Mouse (Mus musculus): ENCODE results near the gene Fbf1.
A peak's percentile ranks its signal among the peaks of the same experiment; 100 is the strongest.
"Not testable (repeated sequence)": the region's sequence is repeated elsewhere in the genome, so short reads cannot be mapped to it uniquely, and the experiment has no call there.

Fbf1 gene

DNA sequence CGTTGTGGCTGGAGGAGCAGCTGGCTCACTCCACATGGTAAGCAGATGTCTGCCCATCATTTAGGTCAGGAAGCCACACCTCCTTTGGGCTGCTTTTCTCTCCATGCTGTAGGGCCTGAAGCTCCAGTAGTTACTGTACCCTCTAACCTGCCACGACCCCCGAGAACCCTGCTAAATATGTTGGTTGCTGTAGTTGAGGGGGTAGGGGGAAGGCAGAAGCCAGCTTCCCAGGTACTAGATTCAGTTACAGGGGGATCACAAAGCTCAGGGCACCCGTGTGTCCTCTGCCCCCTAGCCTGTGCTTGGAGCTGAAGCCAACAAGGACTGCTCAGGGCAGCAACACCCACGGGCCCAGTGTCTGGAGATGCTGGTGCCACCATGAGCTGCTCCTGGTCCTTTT is 34.5 kb downstream of the Fbf1 start:
- DNase-seq (ENCODE audit: low read depth), result no peak

DNA sequence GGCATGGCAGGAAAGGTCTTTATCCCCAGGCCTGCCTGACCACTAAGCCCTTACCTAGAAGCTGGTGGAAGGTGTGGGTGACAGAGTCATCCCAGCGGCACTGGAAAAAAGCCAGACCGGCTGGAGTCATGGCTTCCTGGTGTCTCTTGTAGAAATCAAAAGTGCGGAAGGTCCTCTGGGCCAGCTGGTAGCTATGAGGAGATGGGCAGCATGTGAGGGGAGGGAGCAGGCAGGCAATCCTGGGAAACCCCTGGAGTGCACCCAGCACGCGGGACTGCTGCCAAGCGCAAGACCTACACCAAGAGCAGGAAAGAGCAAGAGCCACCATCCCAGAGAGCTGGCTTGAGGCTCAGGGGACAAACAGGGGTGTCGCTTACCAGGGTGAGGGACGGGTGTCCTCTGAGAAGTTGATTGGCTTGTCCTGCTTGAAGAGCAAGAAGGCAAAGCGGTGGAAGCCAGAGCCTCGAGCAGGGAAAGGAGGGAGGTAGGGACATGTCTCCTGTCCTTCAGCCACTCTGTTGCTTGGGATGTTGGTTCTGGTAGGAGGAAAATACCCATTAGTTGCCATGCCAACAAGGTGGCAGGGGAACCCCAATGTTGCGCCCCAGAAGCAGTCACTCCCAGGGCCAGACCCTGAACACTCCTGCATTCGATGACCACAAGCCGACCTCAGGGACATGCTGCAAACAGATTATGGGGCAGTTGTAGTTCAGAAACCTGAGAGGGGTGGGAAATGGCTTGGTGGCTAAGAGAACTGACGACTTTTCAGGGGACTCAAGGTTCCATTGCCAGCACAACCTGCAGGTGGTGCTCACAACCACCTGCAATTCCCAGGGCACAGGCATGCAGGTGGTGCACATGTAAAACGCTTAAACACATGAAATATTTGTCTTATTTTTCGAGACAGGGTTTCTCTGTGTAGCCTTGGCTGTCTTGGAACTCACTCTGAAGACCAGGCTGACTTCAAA is 35.3 kb downstream of the Fbf1 start:
- DNase-seq (ENCODE audit: low read depth), result peak; percentile 60

DNA sequence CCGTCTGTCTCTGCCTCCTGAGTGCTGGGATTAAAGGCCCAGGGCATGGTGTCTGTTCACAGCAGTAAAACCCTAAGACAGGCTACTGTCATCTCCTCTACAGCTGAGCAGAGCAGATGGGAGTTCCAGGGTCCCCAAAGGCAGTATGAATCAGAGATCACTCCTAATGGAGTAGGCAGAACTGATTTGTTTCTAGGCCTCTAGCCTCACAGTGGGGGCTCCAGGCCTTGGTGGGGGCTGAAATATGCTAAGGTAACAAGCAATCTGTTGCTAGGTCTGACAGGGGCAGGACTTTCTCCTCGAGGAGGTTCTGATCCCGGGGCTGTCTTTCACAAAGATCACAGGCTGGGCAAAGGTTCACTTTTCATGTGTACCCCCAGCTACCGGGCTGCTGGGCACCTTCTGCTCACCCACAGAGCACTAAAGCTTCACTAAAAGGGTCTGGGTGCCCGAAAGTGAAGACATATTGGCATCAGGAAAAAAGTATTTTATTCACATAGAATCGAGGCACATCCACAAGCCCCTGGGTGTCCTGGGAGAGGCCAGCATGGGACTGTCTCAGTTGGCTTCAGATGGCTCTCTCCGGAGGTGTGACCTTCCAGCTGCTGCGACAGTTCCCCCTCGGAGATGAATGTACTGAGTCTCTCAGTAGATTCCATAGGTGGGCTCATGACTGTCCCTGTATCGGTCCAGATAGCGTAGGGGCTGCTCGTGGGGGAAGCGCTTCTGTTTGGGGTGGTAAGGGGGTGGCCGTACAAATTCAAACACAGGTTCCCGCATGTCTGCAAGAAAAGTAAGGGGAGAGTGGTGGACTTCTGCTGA is 36.4 kb downstream of the Fbf1 start:
- DNase-seq (ENCODE audit: low read depth), result no peak

DNA sequence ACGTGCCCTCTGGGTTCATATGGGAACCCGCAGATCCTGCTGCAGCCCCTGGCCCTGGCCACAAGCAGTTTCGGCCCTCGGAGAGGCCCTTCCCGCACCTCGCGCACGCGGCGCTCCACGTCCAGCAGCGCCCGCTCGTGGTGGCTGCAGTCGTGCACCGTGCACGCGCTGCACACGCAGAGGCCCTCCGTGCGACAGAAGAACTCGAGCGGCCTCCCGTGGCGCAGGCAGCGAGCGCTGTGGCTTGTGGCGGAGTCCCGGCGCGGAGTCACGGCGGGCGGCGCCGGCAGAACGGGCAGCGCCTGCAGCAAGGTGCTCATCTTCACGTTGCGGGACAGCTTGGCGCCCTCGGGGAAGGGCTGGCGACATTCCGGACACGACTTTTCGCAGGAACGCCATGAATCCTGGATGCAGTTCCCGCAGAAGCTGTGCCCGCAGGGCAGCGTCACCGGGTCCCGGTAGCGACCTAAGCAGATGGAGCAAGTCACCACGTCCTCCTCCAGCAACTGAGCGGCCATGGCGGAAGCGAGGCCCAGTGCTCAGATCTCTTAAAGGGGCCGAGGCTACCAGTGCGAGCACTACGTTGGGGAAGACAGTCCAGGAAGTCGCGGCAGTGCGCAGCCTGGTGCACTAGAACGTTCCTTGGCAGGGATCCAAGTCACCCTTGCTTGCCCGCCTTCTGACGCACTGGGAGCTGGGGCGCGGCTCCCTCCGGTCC is 37.3 kb downstream of the Fbf1 start, which contains the start of gene Trim65:
Gene Trim65 (minus strand): TSS at position 641 of the 718 bp plus-strand sequence.
- DNase-seq (ENCODE audit: low read depth), result peak; percentile 96

DNA sequence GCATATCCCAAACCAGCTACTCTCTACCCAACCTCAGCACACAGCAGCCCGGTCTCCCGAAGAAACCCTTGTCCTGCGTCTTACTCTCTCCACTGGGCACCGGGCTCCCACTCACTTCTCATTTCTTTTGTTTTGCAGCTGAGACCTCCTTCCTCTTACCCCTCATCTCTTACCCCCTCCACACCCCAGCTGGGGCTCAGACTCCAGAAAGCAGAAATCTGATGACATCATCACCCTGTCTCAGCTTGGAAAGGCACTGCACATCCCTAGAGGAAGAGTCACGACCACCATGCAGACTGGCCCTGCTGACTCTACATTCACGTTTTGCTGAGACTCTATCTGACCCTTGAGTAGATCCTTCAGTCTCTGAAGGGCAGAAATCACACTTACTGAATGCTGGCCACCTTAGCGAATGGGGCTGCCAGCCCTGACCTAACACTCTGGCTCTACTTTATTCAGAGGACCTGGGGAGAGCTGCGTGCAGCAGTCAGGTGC is 37.9 kb downstream of the Fbf1 start:
- DNase-seq (ENCODE audit: low read depth), result no peak

DNA sequence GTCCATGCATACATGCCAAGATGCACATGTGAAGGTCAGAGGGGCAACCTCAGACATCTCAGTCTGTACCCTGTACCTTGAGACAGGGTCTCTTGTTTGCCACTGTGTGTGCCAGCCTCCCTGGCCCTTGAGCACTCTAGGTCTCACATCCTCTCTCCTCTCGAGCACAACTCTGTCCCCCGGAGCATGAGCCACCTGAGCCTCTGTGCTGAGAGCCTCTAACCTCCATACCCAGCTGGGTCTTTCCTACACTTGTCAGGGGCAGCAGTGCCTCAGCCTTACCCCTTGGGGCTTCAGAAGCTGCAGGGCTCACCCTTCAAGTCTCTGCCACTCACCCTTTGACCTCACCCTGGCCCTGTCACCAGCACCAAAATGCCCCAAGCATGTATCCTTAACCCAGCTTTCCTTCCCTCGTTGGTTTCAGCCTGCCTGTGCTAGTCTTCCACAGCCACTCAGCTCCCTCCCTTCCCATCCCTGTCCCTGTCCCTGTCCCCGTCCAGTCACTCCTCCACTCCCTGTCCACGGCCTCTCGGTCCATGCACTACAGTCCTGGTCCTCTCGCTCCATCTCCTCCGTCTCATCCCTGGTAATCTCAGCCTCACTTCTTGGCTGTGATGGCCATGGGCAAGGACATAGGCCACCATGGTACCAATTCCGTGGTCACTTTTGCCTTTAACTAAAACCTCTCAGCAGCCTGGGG is 38.7 kb downstream of the Fbf1 start:
- DNase-seq (ENCODE audit: low read depth), result no peak

DNA sequence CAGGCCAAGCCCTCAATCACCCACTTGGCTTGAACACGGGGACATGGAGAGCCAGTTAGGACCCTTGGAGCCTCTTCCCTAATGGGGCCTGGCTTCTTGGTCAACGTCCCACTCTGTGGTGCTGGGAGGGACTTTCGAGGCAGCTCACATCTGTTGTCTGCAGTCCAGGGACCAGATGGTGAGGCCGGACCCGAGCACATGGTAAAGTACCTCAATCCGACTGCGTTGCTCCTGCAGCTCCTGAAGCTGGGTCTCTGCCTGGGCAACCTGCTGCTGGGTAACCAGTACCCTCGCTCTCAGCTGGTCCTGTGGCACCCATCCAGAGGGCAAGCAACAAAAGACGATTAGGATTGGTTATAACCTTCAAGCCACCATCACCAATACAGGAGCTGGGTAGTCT is 40.0 kb downstream of the Fbf1 start:
- no peak for DNase-seq (ENCODE audit: low read depth)

DNA sequence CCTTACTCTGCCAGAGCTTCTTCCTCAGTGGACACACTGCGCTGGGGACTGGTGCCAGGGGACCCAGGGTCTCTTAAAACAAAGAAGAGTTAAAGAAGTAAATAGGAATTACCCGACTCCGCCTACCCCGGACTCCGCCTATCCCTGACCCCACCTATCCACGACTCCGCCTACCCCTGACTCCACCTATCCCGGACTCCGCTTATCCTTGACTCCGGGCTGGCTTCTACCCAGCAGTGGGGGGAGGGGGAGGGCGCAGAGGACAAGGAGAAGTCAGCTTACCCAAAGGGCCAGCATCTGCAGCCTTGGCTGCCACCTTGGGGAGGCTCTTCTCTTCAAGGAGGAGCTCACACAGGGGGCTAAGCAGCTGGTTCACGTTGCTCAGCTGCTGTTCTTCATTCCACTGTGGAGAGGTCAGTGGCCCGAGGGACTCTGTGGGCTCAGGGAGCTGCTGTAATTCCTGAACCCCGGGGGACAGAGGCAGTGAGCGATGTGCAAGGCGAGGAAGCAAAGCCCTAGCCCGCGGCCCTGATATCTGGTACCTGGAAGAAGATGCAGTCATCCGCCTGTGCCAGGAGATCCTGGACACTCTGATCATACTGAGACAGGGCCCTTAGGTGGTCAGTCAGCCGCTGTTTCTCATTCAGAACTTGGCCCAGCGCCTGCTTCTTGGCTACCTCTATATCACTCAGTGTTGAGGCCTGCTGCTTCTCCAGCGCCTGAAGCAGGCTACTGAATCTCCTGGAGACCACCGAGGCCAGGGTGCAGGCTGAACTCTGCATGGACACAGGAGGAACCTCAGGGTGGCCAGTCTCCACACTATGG is 40.6 kb downstream of the Fbf1 start, which contains the start of gene Trim47:
Gene Trim47 (minus strand): TSS at position 55 of the 825 bp plus-strand sequence.
- DNase-seq (ENCODE audit: low read depth), result no peak

DNA sequence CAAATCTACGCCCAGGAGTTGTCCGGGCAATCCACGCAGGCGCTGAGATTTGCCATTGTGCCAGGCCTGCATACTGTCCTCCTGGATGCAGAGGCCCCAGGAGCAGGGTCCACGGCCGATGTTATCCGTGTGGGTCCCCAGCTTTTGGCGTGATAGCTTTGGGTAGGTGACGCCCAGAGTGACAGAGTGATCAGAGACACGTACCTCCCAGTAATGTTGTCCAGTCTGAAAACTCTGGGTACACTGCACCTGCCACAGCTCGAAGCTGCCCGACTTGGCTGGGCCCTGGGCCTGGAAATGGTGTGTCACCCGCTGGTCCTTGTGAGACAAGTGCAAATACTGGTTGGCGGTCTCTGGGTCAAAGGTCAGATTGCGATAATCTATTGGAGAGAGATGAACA is 41.7 kb downstream of the Fbf1 start:
- DNase-seq (ENCODE audit: low read depth), result no peak

DNA sequence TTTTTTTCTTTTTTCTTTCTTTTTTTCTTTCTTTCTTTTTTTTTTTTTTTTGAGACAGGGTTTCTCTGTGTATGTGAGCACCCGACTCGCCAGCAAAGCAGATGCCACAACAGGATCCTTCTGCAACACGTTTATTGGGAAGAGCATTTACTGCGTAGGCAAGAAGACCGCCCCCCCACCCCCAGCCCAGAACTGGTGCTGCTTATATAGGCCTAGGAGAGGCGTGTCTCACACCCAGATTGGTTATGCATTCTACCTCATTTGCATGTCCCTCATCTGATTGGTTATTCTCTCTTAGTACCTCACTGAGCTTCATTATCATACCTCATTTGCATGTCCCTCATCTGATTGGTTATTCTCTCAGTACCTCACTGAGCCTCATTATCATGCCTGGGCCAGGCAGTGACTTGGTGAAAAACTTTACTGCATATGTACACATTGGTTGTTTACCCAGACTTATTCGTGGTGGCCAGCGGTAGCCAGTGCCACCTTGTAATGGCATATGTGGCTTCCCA is 46.2 kb downstream of the Fbf1 start:
- DNase-seq (ENCODE audit: low read depth), result not testable (repeated sequence)

DNA sequence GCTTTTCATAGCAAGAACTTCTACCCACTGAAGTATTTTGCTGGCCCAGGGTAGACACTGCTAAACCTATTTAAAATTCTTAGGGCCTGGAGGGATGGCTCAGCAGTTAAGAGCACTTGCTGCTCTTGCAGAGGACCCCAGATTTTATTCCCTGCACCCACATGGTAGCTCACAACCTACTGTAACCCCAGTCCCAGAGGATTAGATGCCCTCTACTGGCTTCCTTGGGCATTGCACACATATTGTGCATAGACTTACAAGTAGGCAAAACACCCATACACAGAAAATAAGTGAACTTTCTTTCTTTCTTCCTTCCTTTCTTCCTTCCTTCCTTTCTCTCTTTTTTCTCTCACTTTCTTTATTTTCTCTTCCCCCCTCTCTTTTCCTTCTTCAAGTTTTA is 50.1 kb downstream of the Fbf1 start:
- peak; percentile 58 for DNase-seq (ENCODE audit: low read depth)

DNA sequence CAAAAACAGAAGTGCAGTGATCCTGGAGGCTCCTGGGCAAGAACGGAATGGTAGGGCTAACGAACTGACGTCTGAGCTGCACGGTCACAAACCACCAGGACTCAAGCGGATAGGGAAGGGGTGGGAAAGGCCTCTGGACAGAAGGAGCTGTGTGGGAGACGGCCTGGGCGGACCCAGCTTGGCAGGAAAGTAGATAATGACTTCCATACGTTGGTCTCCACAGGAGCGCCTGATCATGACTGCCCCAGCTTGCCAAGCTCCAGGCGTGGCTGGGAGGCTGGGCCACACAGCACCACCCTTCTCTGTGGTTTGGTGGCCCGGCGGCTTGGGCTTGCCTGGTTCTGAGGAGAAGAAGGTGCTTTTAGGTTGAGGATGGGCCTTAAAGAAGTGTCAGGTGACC is 50.7 kb downstream of the Fbf1 start:
- DNase-seq (ENCODE audit: low read depth), result no peak

DNA sequence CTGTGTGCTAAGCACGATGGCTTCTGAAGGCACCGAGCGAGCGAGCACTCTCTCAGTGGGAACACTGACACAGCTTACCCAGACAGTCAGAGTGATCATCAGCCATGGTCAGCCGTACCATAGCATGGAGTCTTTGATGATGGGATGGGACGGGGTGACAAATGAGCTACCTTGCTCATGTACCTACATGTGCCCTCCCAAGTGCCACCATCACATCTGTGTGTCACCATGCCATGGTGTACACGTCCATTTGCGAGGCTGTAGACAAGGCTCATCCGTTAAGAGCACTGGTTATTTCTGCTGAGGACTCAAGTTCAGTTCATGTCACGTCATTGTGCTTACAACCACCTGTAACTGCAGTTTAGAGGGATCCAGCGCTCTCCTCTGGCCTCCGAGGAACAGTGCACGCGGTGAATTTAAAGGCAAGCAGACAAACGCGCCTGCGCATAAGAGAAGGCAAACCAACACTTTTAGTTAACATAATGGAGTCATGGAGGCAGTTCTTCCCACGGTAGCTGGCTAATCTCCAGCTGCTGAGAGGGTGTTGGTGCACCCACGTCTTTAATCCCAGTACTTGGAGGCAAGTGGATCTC is 56.3 kb downstream of the Fbf1 start:
- DNase-seq (ENCODE audit: low read depth), result no peak

DNA sequence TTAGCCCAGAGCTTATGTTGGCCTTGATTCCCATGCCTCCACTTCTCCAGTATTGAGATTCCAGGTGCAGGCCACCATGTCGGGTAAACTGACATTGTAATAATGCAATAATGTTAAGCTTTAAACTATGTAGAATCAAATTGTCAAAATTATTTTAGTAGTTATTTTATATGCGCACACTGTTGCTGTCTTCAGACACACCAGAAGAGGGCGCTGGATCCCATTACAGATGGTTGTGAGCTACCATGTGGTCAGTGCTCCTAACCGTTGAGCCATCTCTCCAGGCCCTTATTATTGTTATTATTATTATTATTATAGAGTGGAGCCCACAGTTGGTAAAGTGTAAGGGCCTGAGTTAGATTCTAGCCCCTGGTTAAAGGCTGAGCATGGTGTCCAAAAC is 56.9 kb downstream of the Fbf1 start:
- no peak for DNase-seq (ENCODE audit: low read depth)

DNA sequence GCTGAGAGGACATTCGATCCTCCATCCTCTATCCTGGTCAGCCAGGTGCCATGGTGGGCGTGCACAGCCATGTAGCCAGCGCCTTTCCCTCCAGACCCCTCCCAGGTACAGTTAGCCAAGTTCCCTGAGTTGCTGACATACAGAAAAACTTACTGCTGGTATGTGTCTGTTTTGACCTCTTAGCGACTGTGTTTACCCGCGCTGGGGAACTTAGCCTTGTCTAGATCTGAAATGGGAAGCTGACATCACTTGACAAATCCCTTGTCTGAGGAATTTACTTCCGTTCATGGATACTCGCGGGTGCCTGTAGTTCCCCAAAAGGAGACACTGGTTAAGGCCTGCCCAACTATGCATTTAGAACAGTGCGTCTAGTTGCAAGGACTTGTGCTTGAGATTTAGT is 57.4 kb downstream of the Fbf1 start:
- no peak for DNase-seq (ENCODE audit: low read depth)

DNA sequence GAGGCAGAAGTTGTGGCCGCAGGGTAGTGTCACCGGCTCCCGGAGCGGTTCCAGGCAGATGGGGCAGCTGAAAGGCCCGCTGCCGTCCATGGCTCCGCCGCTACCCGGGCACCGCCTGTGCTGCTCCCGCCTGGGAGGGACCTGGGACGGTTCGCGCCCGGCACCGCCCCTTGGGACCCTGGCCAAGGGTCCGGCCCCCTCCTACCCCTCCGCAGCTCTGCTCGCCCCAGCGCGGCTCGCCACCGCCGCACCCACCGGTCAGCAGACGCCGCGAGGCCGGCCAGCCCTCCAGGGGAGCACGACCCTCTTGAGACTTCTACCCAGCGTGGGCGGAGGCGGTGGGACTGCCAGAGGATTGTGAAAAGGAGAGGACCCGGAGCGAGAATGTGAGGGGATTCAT is 57.8 kb downstream of the Fbf1 start:
- DNase-seq (ENCODE audit: low read depth), result no peak

DNA sequence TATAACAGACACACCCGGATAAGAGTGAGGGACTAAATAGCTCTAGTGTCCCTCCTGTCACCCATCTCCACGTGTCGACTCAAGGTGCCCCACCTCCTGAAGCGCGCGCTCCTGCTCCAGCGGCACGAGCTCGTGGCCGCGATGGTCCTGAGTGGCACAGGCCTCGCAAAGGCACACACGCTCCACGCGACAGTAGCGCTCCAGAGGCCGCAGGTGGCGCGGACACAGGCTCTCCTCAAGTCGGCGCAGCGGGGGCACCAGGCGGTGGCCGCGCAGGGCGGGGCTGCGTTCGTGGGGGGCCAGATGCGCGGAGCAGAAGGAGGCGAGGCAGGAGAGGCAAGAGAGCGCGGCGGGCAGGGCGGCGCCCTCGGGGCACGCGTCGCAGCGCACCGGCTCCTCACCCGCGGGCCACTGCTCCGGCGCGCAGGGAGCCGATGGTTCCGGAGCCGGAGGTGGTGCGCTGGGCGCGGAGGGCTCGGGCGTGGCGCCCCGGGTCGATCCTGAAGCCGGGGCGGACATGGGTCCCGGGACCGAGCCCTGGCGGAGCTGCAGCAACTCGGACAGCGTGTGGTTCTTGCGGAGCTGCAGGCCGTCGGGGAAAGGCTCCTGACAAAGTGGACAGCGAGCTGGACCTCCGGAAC is 58.4 kb downstream of the Fbf1 start:
- DNase-seq (ENCODE audit: low read depth), result peak; percentile 59

DNA sequence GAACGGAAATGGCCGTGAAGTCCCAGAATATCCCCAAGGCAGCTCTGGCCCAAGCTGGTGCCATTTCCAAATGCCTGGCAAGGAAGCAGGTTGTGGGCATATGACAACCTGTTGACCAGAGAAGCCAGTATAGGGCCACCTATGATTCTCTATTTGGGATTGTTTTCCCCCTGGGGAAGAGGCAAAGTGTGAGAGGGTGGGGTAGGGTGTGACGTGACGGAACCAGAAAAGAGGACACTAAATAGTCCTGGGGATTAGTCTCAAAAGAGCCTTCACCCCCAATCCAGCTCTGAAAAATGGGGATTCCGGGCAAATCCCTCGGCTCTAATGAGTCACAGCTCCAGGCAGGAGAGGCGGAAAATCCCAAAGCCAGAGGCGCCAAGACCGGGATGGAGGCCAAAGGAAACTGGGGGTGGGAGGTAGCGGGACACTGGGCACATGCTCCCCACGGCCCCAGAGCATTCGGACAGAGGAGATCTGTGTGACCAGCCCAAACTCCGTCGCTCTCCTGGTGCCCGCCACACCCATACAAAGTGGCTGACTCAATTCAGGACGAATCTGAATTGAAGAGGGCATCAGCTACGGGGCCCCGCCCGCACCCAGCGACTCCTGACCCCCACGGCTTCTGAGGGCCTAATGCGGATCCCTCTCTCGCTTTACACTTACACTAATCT is 59.4 kb downstream of the Fbf1 start:
- DNase-seq (ENCODE audit: low read depth), result no peak

DNA sequence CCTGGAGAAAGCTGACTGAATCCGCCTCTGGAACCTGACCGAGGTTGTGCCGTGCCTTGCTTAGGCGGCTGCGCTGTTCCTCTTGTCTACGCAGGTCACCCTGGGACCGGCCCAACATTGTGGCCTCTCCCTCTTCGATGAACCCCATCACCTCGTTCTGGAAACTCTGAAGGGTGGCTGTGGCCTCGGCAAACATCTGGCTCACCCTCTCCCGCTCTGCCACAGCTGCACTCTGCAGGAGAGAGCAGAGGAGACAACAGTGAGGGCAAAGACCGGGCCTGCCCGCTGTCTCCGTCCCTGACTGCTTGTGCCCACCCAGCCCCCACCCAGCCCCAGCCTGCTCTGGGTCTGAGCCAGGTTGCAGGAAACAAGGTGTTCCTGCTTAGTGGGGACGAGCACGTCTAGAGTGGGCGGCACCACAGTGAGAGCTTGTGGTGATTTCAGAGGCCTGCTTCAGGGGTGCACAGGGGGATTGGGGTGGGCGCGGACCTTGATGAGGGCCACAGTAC is 60.1 kb downstream of the Fbf1 start:
- DNase-seq (ENCODE audit: low read depth), result no peak
